Mouse (Mus musculus): Measurements from ENCODE around the gene Taf1d.

- TF ChIP-seq POLR2A (IDR thresholded peaks at IDR 0.05; ENCODE audit: insufficient read depth, low read depth, low read length) (no peak), CTCF (IDR thresholded peaks at IDR 0.05; ENCODE audit: insufficient read depth, low read depth, low read length) (no peak)
Measured at GRCm38 (mm10) chr9:15276855-15277254, 29.2 kb upstream of the Taf1d start.
